Mouse (Mus musculus) MEL (cell line): ENCODE measurements around the gene Arntl.

Experiments used
- CHD2 ChIP-seq: IDR thresholded peaks from 2 replicates; pipeline ENCODE4 v1.6.1; 2011; ENCODE audit warnings: low read length, improper control_type of control experiment
- CTCF ChIP-seq, 3 experiments: IDR thresholded peaks in 2 of 3; conservative IDR thresholded peaks in 1 of 3; 2 replicates each; pipeline ENCODE4 v1.5.1; 2011 to 2012; ENCODE audit warnings: low read length in 3 of 3, low read depth in 2 of 3, mild to moderate bottlenecking in 2 of 3, improper control_type of control experiment in 1 of 3, inconsistent platforms in 1 of 3, mixed read lengths in 1 of 3, moderate library complexity in 1 of 3; ENCODE audit not compliant: control insufficient read depth in 1 of 3, insufficient read depth in 1 of 3, poor library complexity in 1 of 3, severe bottlenecking in 1 of 3
- EP300 ChIP-seq, 2 experiments: IDR thresholded peaks; 2 replicates each; pipeline ENCODE4 v1.6.1; 2011; ENCODE audit warnings: improper control_type of control experiment in 2 of 2, low read length in 2 of 2, low read depth in 1 of 2, mild to moderate bottlenecking in 1 of 2
- ETS1 ChIP-seq: IDR thresholded peaks from 2 replicates; pipeline ENCODE4 v1.6.1; 2012; ENCODE audit warnings: low read depth, mild to moderate bottlenecking, inconsistent platforms, low read length, improper control_type of control experiment, moderate library complexity
- POLR2A ChIP-seq, 2 experiments: IDR thresholded peaks; 2 replicates each; pipeline ENCODE4 v1.6.1; 2011 to 2012; ENCODE audit warnings: low read length in 2 of 2, mild to moderate bottlenecking in 2 of 2, control low read depth in 1 of 2, improper control_type of control experiment in 1 of 2, low read depth in 1 of 2, moderate library complexity in 1 of 2; ENCODE audit not compliant: control insufficient read depth in 1 of 2, insufficient read depth in 1 of 2, poor library complexity in 1 of 2
- POLR2AphosphoS5 ChIP-seq: IDR thresholded peaks from 2 replicates; pipeline ENCODE4 v1.6.1; 2012; ENCODE audit warnings: low read depth, borderline replicate concordance, mild to moderate bottlenecking, inconsistent platforms, low read length, moderate library complexity, mixed read lengths
- TCF12 ChIP-seq: IDR thresholded peaks from 2 replicates; pipeline ENCODE4 v1.6.1; 2014; ENCODE audit warnings: low read depth, mild to moderate bottlenecking, inconsistent platforms, low read length, improper control_type of control experiment, moderate library complexity
- ZC3H11A ChIP-seq: IDR thresholded peaks from 2 replicates; pipeline ENCODE4 v1.6.1; 2012; ENCODE audit warnings: low read depth, mild to moderate bottlenecking, inconsistent platforms, low read length, improper control_type of control experiment
- ZMIZ1 ChIP-seq: IDR thresholded peaks from 2 replicates; pipeline ENCODE4 v1.6.1; 2012; ENCODE audit warnings: low read depth, mild to moderate bottlenecking, inconsistent platforms, low read length, improper control_type of control experiment, moderate library complexity
- ZNF384 ChIP-seq: IDR thresholded peaks from 2 replicates; pipeline ENCODE4 v1.6.1; 2012; ENCODE audit warnings: low read depth, mild to moderate bottlenecking, inconsistent platforms, low read length, improper control_type of control experiment

DNA sequence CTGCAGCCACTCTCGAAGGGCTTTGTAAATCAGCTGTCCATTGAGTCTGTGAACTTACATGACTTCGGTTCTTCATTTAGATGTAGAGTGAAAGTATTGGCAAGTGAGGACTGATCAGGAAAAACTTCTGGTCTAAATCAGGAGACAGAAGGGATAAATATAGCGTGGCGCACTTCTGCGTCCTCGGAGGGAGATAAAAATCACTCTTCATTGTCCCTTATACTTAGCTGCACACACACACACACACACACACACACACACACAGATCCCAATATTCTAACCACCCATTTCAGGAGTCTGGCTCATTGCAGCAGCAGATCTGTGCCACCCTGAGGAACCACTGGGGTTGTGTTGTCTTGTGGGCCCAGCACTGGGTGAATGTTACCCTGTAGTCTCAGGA lies 44.3 kb downstream of the Arntl start:
- TF ChIP-seq ETS1 (no peak), CTCF (IDR thresholded peaks at IDR 0.05 in 2 of 3, conservative IDR thresholded peaks at IDR 0.05 in 1 of 3; ENCODE audit: control insufficient read depth in 1 of 3, insufficient read depth in 1 of 3, low read depth in 2 of 3, low read length in 3 of 3, poor library complexity in 1 of 3, severe bottlenecking in 1 of 3) (no peak), ZNF384 (no peak), ZMIZ1 (no peak), POLR2A (IDR thresholded peaks at IDR 0.05; ENCODE audit: control insufficient read depth in 1 of 2, insufficient read depth in 1 of 2, low read depth in 1 of 2, low read length in 2 of 2, poor library complexity in 1 of 2) (no peak), EP300 (IDR thresholded peaks at IDR 0.05; ENCODE audit: low read depth in 1 of 2, low read length in 2 of 2) (no peak), POLR2AphosphoS5 (no peak), ZC3H11A (no peak), CHD2 (no peak), TCF12 (no peak)
